Mouse (Mus musculus): ENCODE results near the gene Srarp.

Srarp gene

GRCm38 (mm10) chr4:141456193-141456938 lies 20.5 kb upstream of the Srarp start:
- DNase-seq (ENCODE audit: low spot score), result no peak

DNA sequence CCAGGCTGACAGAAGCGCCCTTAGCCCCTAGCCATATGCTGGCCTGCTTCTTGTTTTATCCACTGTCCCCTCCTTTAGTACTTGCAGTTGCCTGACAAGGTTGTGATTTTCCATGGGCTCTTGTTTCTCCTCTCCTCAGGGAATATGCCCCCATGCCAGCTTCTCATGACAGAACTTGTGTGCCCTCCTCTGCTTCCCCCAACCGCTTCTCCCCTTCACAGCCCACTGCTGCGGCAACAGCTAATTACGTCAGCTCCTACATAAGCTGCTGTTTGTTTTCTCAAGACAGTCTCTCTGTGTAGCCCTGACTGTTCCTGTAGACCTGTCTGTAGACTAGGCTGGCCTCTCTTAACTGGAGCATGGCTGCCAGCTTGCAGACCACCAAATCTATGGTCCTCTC lies 19.6 kb upstream of the Srarp start:
- DNase-seq (ENCODE audit: low spot score), result no peak

- no peak for DNase-seq (ENCODE audit: low spot score)
Observed at GRCm38 (mm10) chr4:141454581-141455350, 18.9 kb upstream of the Srarp start.

DNA sequence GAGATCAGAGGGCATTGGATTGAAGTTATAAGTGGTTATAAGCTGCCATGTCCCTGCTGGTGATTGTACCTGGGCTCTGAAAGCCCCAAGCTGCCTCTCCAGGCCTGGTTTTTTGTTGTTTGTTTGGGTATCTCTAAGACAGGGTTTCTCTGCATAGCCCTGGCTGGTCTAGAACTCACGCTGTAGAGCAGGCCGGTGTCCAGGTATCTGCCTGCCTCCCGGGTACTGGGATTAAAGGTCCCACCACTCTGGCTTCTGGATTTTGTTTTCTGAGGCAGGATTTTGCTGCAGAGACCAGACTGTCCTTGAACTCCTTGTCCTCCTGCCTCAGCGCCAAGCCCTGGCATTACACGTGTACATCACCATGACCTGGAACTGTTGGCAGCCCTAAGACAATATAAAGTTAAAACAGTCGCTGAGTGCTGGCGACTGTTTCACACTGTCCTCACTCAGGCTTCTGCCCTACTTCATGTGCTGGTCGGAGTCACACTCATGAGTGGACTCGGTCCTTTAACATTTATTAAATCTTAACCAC lies 16.1 kb upstream of the Srarp start:
- DNase-seq (ENCODE audit: low spot score), result no peak

DNA sequence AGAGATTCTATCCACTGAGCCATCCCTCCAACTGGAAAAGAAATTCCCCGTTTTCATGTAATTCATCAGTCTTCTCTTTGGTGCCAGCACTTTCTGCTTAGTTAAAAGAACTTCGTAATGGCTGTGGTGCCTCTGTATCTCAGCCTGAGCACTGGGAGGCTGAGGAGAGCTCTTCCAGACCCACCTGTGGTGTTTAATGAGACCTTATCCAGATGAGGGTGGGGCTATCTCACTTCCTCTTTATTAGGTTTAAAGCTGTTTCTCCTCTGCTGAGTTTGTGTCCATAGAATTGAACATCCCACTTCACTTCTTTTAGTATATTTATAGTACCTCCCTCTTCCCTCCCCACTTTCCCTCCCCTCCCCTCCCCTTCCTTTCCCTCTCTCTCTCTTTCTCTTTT lies 15.3 kb upstream of the Srarp start:
- DNase-seq (ENCODE audit: low spot score), result no peak

GRCm38 (mm10) chr4:141446211-141446610 lies 10.3 kb upstream of the Srarp start:
- no peak for DNase-seq (ENCODE audit: low spot score)

- no peak for DNase-seq (ENCODE audit: low spot score)
Observed at GRCm38 (mm10) chr4:141445328-141445720, 9.4 kb upstream of the Srarp start.

DNA sequence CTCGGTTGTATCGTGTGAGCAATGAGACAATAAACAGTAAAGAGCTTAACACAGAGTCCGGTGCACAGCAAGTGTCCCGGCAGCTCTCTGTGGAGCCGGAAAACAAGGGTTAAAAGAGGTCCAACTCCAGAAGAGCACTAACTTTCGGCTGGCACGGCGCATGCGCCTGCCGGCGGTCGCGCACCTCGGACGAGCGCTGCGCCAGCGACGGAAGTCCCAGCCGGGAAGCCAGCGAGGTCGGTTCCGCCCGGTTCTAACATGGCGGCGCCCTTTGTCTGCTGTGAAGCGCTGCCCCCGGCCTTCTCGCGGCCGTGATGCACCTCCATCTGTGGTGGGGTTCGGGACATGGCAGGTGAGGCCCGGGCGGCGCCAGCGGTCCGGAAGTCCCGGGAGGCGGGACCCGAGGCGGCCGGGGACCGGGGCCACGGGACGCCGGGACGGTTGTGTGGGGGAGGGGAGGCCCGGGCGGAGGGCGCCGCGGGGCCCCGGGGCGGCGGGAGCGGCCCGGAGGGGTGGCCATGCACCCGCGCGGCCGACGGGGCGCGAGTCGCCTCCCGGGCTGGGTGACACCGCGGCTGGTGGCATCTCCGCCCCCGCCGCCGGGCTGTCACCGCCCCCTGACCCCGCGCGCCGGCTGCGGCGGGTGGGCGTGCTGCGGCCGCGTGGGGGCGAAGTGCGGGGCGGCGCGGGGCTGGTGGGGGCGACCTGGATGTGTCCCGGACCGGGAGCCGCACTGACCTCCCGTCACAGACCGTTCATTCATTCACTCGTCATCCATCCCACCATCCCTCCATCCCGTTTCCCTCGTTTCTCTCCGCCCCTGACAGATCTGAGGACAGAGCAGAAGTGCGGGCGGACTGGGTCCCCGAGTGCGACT lies 8.8 kb upstream of the Srarp start, which contains the start of gene Zbtb17:
Gene Zbtb17 (plus strand): TSS at position 204 of the 877 bp plus-strand sequence.
- DNase-seq (ENCODE audit: low spot score), result peak; percentile 78

- no peak for DNase-seq (ENCODE audit: low spot score)
Observed at GRCm38 (mm10) chr4:141443641-141444429, 7.9 kb upstream of the Srarp start.

DNA sequence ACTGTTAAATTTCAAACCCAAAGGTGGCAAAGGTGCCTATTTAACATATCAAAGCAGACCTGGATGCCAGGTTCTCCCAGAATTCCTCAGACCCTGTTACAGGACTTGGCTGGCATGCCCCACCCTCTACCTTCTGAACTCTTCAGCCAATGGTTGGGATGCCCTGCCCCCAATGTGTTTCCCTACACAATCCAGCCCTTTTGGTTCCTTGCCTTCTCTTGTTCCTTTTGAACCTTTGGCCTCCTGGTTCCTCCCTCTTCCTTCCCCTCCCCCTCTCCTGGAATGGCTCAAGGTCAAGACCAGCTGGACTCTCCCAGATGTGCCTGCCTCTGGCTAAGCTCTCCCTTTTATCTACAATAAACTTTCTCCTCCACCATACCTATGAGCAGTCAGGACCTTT lies 5.0 kb upstream of the Srarp start:
- no peak for DNase-seq (ENCODE audit: low spot score)

GRCm38 (mm10) chr4:141439083-141439803 lies 3.3 kb upstream of the Srarp start:
- DNase-seq (ENCODE audit: low spot score), result no peak

- DNase-seq (ENCODE audit: low spot score), result no peak
Observed at GRCm38 (mm10) chr4:141433191-141433590, 2.7 kb downstream of the Srarp start.

GRCm38 (mm10) chr4:141432666-141433065 lies 3.2 kb downstream of the Srarp start:
- DNase-seq (ENCODE audit: low spot score), result no peak

DNA sequence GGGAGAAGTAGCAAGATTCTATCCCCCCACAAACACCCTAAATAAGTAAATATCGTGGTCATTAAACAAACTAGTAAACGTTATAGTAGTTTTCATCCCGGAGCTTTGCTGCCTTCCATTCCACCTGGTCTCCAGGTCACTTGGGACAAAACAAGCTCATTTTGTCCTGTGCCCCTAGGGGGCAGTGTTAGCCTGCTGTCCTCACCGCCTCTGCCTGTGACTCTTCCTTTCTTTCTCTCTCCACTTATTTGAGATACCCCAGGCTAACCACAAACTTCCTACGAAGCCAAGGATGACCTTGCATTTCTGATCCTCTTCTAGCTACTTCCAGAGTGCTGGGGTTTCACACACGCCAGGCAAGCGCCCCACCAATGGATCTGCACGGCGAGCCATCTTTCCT lies 4.9 kb downstream of the Srarp start:
- no peak for DNase-seq (ENCODE audit: low spot score)

GRCm38 (mm10) chr4:141429847-141430246 lies 6.1 kb downstream of the Srarp start:
- no peak for DNase-seq (ENCODE audit: low spot score)

DNA sequence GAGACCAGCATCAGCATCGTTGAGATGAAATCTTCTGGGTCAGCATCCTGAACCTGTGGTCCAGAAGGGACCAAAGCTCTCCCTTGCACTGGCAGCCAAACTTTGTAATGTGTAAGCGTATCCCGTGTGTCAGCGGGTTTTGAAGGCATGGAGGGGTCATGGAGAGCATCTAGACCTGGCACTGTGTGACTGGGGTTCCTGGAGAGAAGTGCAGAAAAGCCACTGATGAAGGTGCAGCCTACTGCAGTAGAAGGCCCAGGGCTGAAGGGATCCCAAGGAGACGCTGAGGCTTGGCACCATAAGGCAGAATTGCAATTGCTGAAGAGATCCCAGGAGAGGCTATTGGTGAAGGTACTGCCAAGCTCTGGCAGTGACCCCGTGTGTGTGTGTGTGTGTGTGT lies 6.5 kb downstream of the Srarp start:
- DNase-seq (ENCODE audit: low spot score), result no peak

- DNase-seq (ENCODE audit: low spot score), result no peak
Observed at GRCm38 (mm10) chr4:141427921-141428320, 8.0 kb downstream of the Srarp start.

GRCm38 (mm10) chr4:141426796-141427745 lies 8.8 kb downstream of the Srarp start:
- DNase-seq (ENCODE audit: low spot score), result no peak
